Mouse (Mus musculus): ENCODE measurements around the gene Olfr628. TPM values are rescaled to one million over a fixed set of nuclear protein-coding genes. Genes with fewer than 3 reads are reported as not detected.
"Not testable (repeated sequence)": the region's sequence is repeated elsewhere in the genome, so short reads cannot be mapped to it uniquely, and the experiment has no call there.

The Olfr628 gene
- polyA plus RNA-seq (2012; rRNA removed) = not detected in 2 replicates

GRCm38 (mm10) chr7:103730074-103730473 lies at the start of gene Olfr628:
Gene Olfr628 (plus strand): TSS chr7:103730374.
- TF ChIP-seq CTCF (IDR thresholded peaks at IDR 0.05; ENCODE audit: control insufficient read depth, insufficient read depth, insufficient replicate concordance, low read depth, low read length) = no peak
- H3K4me1 ChIP-seq (ENCODE audit: control insufficient read depth, insufficient read depth, low read length) = no peaks in the 10 kb centered on the region
- H3K27me3 ChIP-seq (ENCODE audit: control insufficient read depth, insufficient read depth, low read length) = no peaks in the 10 kb centered on the region
- no peaks in the 10 kb centered on the region for H3K36me3 ChIP-seq (ENCODE audit: control insufficient read depth, insufficient read depth, low read length)
- no peak within 1 kb of the TSS for H3K27ac ChIP-seq (ENCODE audit: control insufficient read depth, insufficient read depth, low read depth, low read length)
- H3K4me3 ChIP-seq (ENCODE audit: control insufficient read depth, low read depth, low read length) = no peak within 1 kb of the TSS

GRCm38 (mm10) chr7:103682420-103682819 lies 47.8 kb upstream of the Olfr628 start, which contains the start of gene Olfr625-ps1:
Gene Olfr625-ps1 (plus strand): TSS chr7:103682720.
- Histone ChIP-seq H3K4me3 (ENCODE audit: control insufficient read depth, low read depth, low read length) (no peak within 1 kb of the TSS), H3K4me1 (ENCODE audit: control insufficient read depth, insufficient read depth, low read length) (no peaks in the 10 kb centered on the region), H3K27me3 (ENCODE audit: control insufficient read depth, insufficient read depth, low read length) (no peaks in the 10 kb centered on the region), H3K36me3 (ENCODE audit: control insufficient read depth, insufficient read depth, low read length) (no peaks in the 10 kb centered on the region), H3K27ac (ENCODE audit: control insufficient read depth, insufficient read depth, low read depth, low read length) (no peak within 1 kb of the TSS)
- TF ChIP-seq POLR2A (IDR thresholded peaks at IDR 0.05; ENCODE audit: control insufficient read depth, low read depth, low read length) (no peak), CTCF (IDR thresholded peaks at IDR 0.05; ENCODE audit: control insufficient read depth, insufficient read depth, insufficient replicate concordance, low read depth, low read length) (no peak)

GRCm38 (mm10) chr7:103699469-103699868 lies 30.7 kb upstream of the Olfr628 start:
- H3K27me3 ChIP-seq (ENCODE audit: control insufficient read depth, insufficient read depth, low read length) = no peaks in the 10 kb centered on the region
- H3K36me3 ChIP-seq (ENCODE audit: control insufficient read depth, insufficient read depth, low read length) = no peaks in the 10 kb centered on the region
- no peak overlapping the region for H3K4me3 ChIP-seq (ENCODE audit: control insufficient read depth, low read depth, low read length)
- H3K4me1 ChIP-seq (ENCODE audit: control insufficient read depth, insufficient read depth, low read length) = no peaks in the 10 kb centered on the region
- TF ChIP-seq POLR2A (IDR thresholded peaks at IDR 0.05; ENCODE audit: control insufficient read depth, low read depth, low read length) = no peak
- TF ChIP-seq CTCF (IDR thresholded peaks at IDR 0.05; ENCODE audit: control insufficient read depth, insufficient read depth, insufficient replicate concordance, low read depth, low read length) = no peak
- no peak overlapping the region for H3K27ac ChIP-seq (ENCODE audit: control insufficient read depth, insufficient read depth, low read depth, low read length)

- no peaks in the 10 kb centered on the region for H3K4me1 ChIP-seq (ENCODE audit: control insufficient read depth, insufficient read depth, low read length)
- H3K4me3 ChIP-seq (ENCODE audit: control insufficient read depth, low read depth, low read length) = no peak overlapping the region
- TF ChIP-seq CTCF (IDR thresholded peaks at IDR 0.05; ENCODE audit: control insufficient read depth, insufficient read depth, insufficient replicate concordance, low read depth, low read length) = no peak
- no peak for TF ChIP-seq POLR2A (IDR thresholded peaks at IDR 0.05; ENCODE audit: control insufficient read depth, low read depth, low read length)
- no peaks in the 10 kb centered on the region for H3K27me3 ChIP-seq (ENCODE audit: control insufficient read depth, insufficient read depth, low read length)
- no peak overlapping the region for H3K27ac ChIP-seq (ENCODE audit: control insufficient read depth, insufficient read depth, low read depth, low read length)
- H3K36me3 ChIP-seq (ENCODE audit: control insufficient read depth, insufficient read depth, low read length) = no peaks in the 10 kb centered on the region
Observed at GRCm38 (mm10) chr7:103712024-103712423, 18.1 kb upstream of the Olfr628 start.

- Histone ChIP-seq H3K36me3 (ENCODE audit: control insufficient read depth, insufficient read depth, low read length) (no peaks in the 10 kb centered on the region), H3K4me3 (ENCODE audit: control insufficient read depth, low read depth, low read length) (no peak within 1 kb of the TSS), H3K4me1 (ENCODE audit: control insufficient read depth, insufficient read depth, low read length) (no peaks in the 10 kb centered on the region), H3K27me3 (ENCODE audit: control insufficient read depth, insufficient read depth, low read length) (no peaks in the 10 kb centered on the region), H3K27ac (ENCODE audit: control insufficient read depth, insufficient read depth, low read depth, low read length) (no peak within 1 kb of the TSS)
- TF ChIP-seq CTCF (IDR thresholded peaks at IDR 0.05; ENCODE audit: control insufficient read depth, insufficient read depth, insufficient replicate concordance, low read depth, low read length) = no peak
- TF ChIP-seq POLR2A (IDR thresholded peaks at IDR 0.05; ENCODE audit: control insufficient read depth, low read depth, low read length) = no peak
Observed at GRCm38 (mm10) chr7:103714371-103714770, 15.8 kb upstream of the Olfr628 start, which contains the start of gene Olfr243. Gene Olfr243 (plus strand): TSS chr7:103714671.

- H3K27me3 ChIP-seq (ENCODE audit: control insufficient read depth, insufficient read depth, low read length); H3K4me3 ChIP-seq (ENCODE audit: control insufficient read depth, low read depth, low read length); H3K36me3 ChIP-seq (ENCODE audit: control insufficient read depth, insufficient read depth, low read length); H3K27ac ChIP-seq (ENCODE audit: control insufficient read depth, insufficient read depth, low read depth, low read length); H3K4me1 ChIP-seq (ENCODE audit: control insufficient read depth, insufficient read depth, low read length): not testable (repeated sequence)
Observed at GRCm38 (mm10) chr7:103716398-103716797, 13.8 kb upstream of the Olfr628 start.

GRCm38 (mm10) chr7:103744843-103745242 lies 14.7 kb downstream of the Olfr628 start, which contains the start of gene Olfr629:
Gene Olfr629 (minus strand): TSS chr7:103744943.
- no peaks in the 10 kb centered on the region for H3K27me3 ChIP-seq (ENCODE audit: control insufficient read depth, insufficient read depth, low read length)
- H3K4me1 ChIP-seq (ENCODE audit: control insufficient read depth, insufficient read depth, low read length) = no peaks in the 10 kb centered on the region
- no peak for TF ChIP-seq CTCF (IDR thresholded peaks at IDR 0.05; ENCODE audit: control insufficient read depth, insufficient read depth, insufficient replicate concordance, low read depth, low read length)
- no peak for TF ChIP-seq POLR2A (IDR thresholded peaks at IDR 0.05; ENCODE audit: control insufficient read depth, low read depth, low read length)
- H3K4me3 ChIP-seq (ENCODE audit: control insufficient read depth, low read depth, low read length) = no peak within 1 kb of the TSS
- H3K36me3 ChIP-seq (ENCODE audit: control insufficient read depth, insufficient read depth, low read length) = no peaks in the 10 kb centered on the region
- H3K27ac ChIP-seq (ENCODE audit: control insufficient read depth, insufficient read depth, low read depth, low read length) = no peak within 1 kb of the TSS

GRCm38 (mm10) chr7:103757233-103757632 lies 27.1 kb downstream of the Olfr628 start, which contains the start of gene Olfr630:
Gene Olfr630 (minus strand): TSS chr7:103757333.
- H3K27me3 ChIP-seq (ENCODE audit: control insufficient read depth, insufficient read depth, low read length) = no peaks in the 10 kb centered on the region
- no peak within 1 kb of the TSS for H3K27ac ChIP-seq (ENCODE audit: control insufficient read depth, insufficient read depth, low read depth, low read length)
- no peak within 1 kb of the TSS for H3K4me3 ChIP-seq (ENCODE audit: control insufficient read depth, low read depth, low read length)
- no peaks in the 10 kb centered on the region for H3K36me3 ChIP-seq (ENCODE audit: control insufficient read depth, insufficient read depth, low read length)
- H3K4me1 ChIP-seq (ENCODE audit: control insufficient read depth, insufficient read depth, low read length) = no peaks in the 10 kb centered on the region
- TF ChIP-seq POLR2A (IDR thresholded peaks at IDR 0.05; ENCODE audit: control insufficient read depth, low read depth, low read length) = no peak

GRCm38 (mm10) chr7:103762212-103762611 lies 32.0 kb downstream of the Olfr628 start:
- H3K27ac ChIP-seq (ENCODE audit: control insufficient read depth, insufficient read depth, low read depth, low read length); H3K36me3 ChIP-seq (ENCODE audit: control insufficient read depth, insufficient read depth, low read length); H3K4me3 ChIP-seq (ENCODE audit: control insufficient read depth, low read depth, low read length); H3K27me3 ChIP-seq (ENCODE audit: control insufficient read depth, insufficient read depth, low read length); H3K4me1 ChIP-seq (ENCODE audit: control insufficient read depth, insufficient read depth, low read length): not testable (repeated sequence)

- H3K4me3 ChIP-seq (ENCODE audit: control insufficient read depth, low read depth, low read length); H3K4me1 ChIP-seq (ENCODE audit: control insufficient read depth, insufficient read depth, low read length); H3K27me3 ChIP-seq (ENCODE audit: control insufficient read depth, insufficient read depth, low read length); H3K27ac ChIP-seq (ENCODE audit: control insufficient read depth, insufficient read depth, low read depth, low read length); H3K36me3 ChIP-seq (ENCODE audit: control insufficient read depth, insufficient read depth, low read length): not testable (repeated sequence)
Observed at GRCm38 (mm10) chr7:103767687-103768086, 37.5 kb downstream of the Olfr628 start.
